Mouse (Mus musculus) activated CD4-positive, CD25-positive, alpha-beta regulatory T cell, adult 4 months (primary cell): ENCODE measurements around the gene Adamts14. TPM values are rescaled to one million over a fixed set of nuclear protein-coding genes. Genes with fewer than 3 reads are reported as not detected.

ENCODE experiments used
- polyA plus RNA-seq, 2 experiments: library from polyadenylated mRNA; unstranded; fragments of 100-300 nt; shearing (Covaris generic); gene quantifications; one replicate each; pipeline ENCODE4 v1.2.1; 2017

The Adamts14 gene
- polyA plus RNA-seq, 2 experiments from 2014 or later = not detected

Other genes with a start within 250 kb of the Adamts14 start
- gene Pcbd1, start 184.1 kb downstream of the Adamts14 start, polyA plus RNA-seq = not detected
- 10 to 100 TPM; 23.5 to 24.3 TPM for gene Sgpl1, start 125.7 kb downstream of the Adamts14 start, polyA plus RNA-seq
- not detected for gene Tbata, start 101.5 kb downstream of the Adamts14 start, polyA plus RNA-seq
- 1 to 10 TPM; 5.1 to 6.7 TPM for gene Prf1, start 24.4 kb upstream of the Adamts14 start, polyA plus RNA-seq
- not detected for gene Pald1, start 110.1 kb upstream of the Adamts14 start, polyA plus RNA-seq
- not detected for gene Nodal, start 144.5 kb upstream of the Adamts14 start, polyA plus RNA-seq
- 10 to 100 TPM; 21.7 to 34.5 TPM for gene Eif4ebp2, start 179.2 kb upstream of the Adamts14 start, polyA plus RNA-seq
- gene Lrrc20, start 202.4 kb upstream of the Adamts14 start, polyA plus RNA-seq = 1 to 10 TPM; 5.0 to 6.2 TPM